ENCODE assay signal across 9 mouse cellular contexts in the genomic region with DNA sequence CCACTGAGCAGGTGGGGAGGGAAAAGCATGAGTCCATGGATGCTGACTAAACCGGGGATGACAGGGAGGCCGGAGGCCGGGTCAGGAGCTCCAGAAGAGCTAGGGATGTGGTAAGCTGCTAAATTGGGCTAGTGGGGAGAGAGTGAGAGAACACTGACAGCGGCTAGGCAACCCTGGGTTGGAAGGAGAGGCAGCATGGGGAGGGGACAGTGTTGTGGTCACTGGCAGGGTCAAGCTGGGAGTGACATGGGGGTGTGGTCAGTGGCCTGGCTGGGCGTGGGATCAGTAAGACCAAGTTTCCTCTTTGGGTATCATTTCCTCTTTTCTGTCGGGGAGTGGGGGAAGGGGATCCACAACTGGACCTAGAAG. TPM values are rescaled to one million over a fixed set of nuclear protein-coding genes. Genes with fewer than 3 reads are reported as not detected.
DNase-seq lines count a peak whose midpoint lies in the region; ATAC-seq and TF ChIP-seq lines count a peak whose summit lies in the region.
"Had no signal": no experiment of that assay in that cellular context is flagged by ENCODE, and none has a peak within 500 bp of the region (broad histone marks: within the 10 kb centered on the region; RNA-seq: fewer than 3 reads in every experiment).

No protein-coding gene starts in this region.

- TF ChIP-seq CTCF in kidney, postnatal 0 days (IDR thresholded peaks at IDR 0.05; ENCODE audit: low read depth) = no peak

- H3K36me3 ChIP-seq in forebrain, embryonic 10.5 days (replicated peaks) = peaks cover 53% of the 10 kb centered on the region
- peaks cover 13% of the 10 kb centered on the region for H3K36me3 ChIP-seq in forebrain, embryonic 16.5 days (ENCODE audit: control insufficient read depth, insufficient read depth)
- peaks cover 42% of the 10 kb centered on the region for H3K36me3 ChIP-seq in heart, embryonic 14.5 days (ENCODE audit: control insufficient read depth, insufficient read depth, low read length)
- peaks cover 20% of the 10 kb centered on the region for H3K36me3 ChIP-seq in kidney, postnatal 0 days (ENCODE audit: insufficient read depth, low read length)
- peaks cover 27% of the 10 kb centered on the region for H3K36me3 ChIP-seq in stomach, embryonic 14.5 days (ENCODE audit: control insufficient read depth, insufficient read depth, low read length)

- no peak for DNase-seq in forebrain, embryonic 10.5 days (ENCODE audit: extremely low spot score, low spot score)
- DNase-seq in kidney, postnatal 0 days (ENCODE audit: low spot score) = peak; percentile 72
- peak; percentile 90 for DNase-seq in lung, postnatal 36 days
- no peak for DNase-seq in left cerebral cortex, adult 18-20 months (ENCODE audit: low spot score in 2 of 2)

- H3K9me3 ChIP-seq in forebrain, embryonic 10.5 days = no peaks in the 10 kb centered on the region
- H3K9me3 ChIP-seq in forebrain, embryonic 16.5 days (ENCODE audit: control insufficient read depth, low read length) = no peaks in the 10 kb centered on the region
- no peaks in the 10 kb centered on the region for H3K9me3 ChIP-seq in heart, embryonic 14.5 days (ENCODE audit: control insufficient read depth, low read length)
- H3K9me3 ChIP-seq in kidney, postnatal 0 days (replicated peaks; ENCODE audit: low read length) = no peaks in the 10 kb centered on the region
- H3K9me3 ChIP-seq in stomach, embryonic 14.5 days (ENCODE audit: control insufficient read depth, low read depth, low read length) = no peaks in the 10 kb centered on the region

- no peak for ATAC-seq in forebrain, embryonic 16.5 days
- peak; percentile 10; the same call in 1 of the 2 replicates for ATAC-seq in common myeloid progenitor, adult 5-6 weeks (replicated peaks; ENCODE audit: low read depth, poor library complexity, severe bottlenecking)
- ATAC-seq in heart, embryonic 14.5 days (ENCODE audit: insufficient number of reproducible peaks, insufficient read depth, low FRiP score, low read depth) = no peak
- ATAC-seq in kidney, postnatal 0 days (replicated peaks; ENCODE audit: low FRiP score, low read depth) = no peak
- no peak for ATAC-seq in stomach, embryonic 14.5 days (ENCODE audit: insufficient number of reproducible peaks, insufficient read depth, low FRiP score, low read depth)

- H3K4me2 ChIP-seq in forebrain, embryonic 16.5 days (ENCODE audit: low read length) = no peak overlapping the region
- H3K4me2 ChIP-seq in heart, embryonic 14.5 days (ENCODE audit: low read length) = peak overlapping the region; percentile 88
- peak overlapping the region; percentile 79 for H3K4me2 ChIP-seq in kidney, postnatal 0 days (ENCODE audit: low read length)
- peak overlapping the region; percentile 82 for H3K4me2 ChIP-seq in stomach, embryonic 14.5 days (replicated peaks; ENCODE audit: low read depth, low read length)

- peaks cover 65% of the 10 kb centered on the region for H3K4me1 ChIP-seq in forebrain, embryonic 10.5 days
- peaks cover 39% of the 10 kb centered on the region for H3K4me1 ChIP-seq in forebrain, embryonic 16.5 days (replicated peaks; ENCODE audit: control insufficient read depth, insufficient read depth, low read length)
- peaks cover 39 to 58% of the 10 kb centered on the region in 2 experiments for H3K4me1 ChIP-seq in heart, embryonic 14.5 days (ENCODE audit: control insufficient read depth in 2 of 2, insufficient read depth in 2 of 2, low read length in 2 of 2)
- peaks cover 49% of the 10 kb centered on the region for H3K4me1 ChIP-seq in kidney, postnatal 0 days (replicated peaks; ENCODE audit: insufficient read depth, low read length)
- H3K4me1 ChIP-seq in stomach, embryonic 14.5 days (ENCODE audit: control insufficient read depth, insufficient read depth, low read length) = peaks cover 48% of the 10 kb centered on the region

- H3K9ac ChIP-seq in forebrain, embryonic 16.5 days (replicated peaks; ENCODE audit: low read depth, low read length) = no peak overlapping the region
- H3K9ac ChIP-seq in heart, embryonic 14.5 days (ENCODE audit: low read length) = peak overlapping the region; percentile 99
- H3K9ac ChIP-seq in kidney, postnatal 0 days (ENCODE audit: low read depth, low read length) = peak overlapping the region; percentile 92
- H3K9ac ChIP-seq in stomach, embryonic 14.5 days (replicated peaks; ENCODE audit: low read depth, low read length) = peak overlapping the region; percentile 11; the same call in 1 of the 2 replicates

- H3K4me3 ChIP-seq in forebrain, embryonic 10.5 days = peak overlapping the region; percentile 96
- H3K4me3 ChIP-seq in forebrain, embryonic 16.5 days (replicated peaks; ENCODE audit: low read length) = no peak overlapping the region
- peak overlapping the region; percentile 41 to 93 for H3K4me3 ChIP-seq in heart, embryonic 14.5 days (ENCODE audit: control insufficient read depth in 1 of 2, insufficient read depth in 1 of 2, low read depth in 1 of 2, low read length in 2 of 2)
- H3K4me3 ChIP-seq in kidney, postnatal 0 days (replicated peaks; ENCODE audit: low read depth, low read length) = peak overlapping the region; percentile 65; the same call in 1 of the 2 replicates
- peak overlapping the region; percentile 82 for H3K4me3 ChIP-seq in stomach, embryonic 14.5 days (ENCODE audit: low read depth, low read length)

- 58% methylated on average over 6 of the region's 6 CpGs for WGBS in forebrain, embryonic 10.5 days
- 67% methylated on average over 5 of the region's 6 CpGs for whole genome bisulfite sequencing in forebrain, embryonic 16.5 days
- 4% methylated on average over 6 of the region's 6 CpGs for WGBS in heart, embryonic 14.5 days
- WGBS in kidney, postnatal 0 days = 18% methylated on average over 6 of the region's 6 CpGs
- 36% methylated on average over 6 of the region's 6 CpGs for WGBS in stomach, embryonic 14.5 days

- 0 out of 2 replicates have a peak overlapping the region, but pooled peaks have one; percentile 3 for H3K27ac ChIP-seq in forebrain, embryonic 10.5 days
- no peak overlapping the region for H3K27ac ChIP-seq in forebrain, embryonic 16.5 days (ENCODE audit: low read length)
- peak overlapping the region; percentile 79 to 100 for H3K27ac ChIP-seq in heart, embryonic 14.5 days (replicated peaks in 1 of 2; ENCODE audit: control insufficient read depth in 1 of 2, insufficient read depth in 1 of 2, low read depth in 2 of 2, low read length in 2 of 2)
- peak overlapping the region; percentile 99; the same call in 1 of the 2 replicates for H3K27ac ChIP-seq in kidney, postnatal 0 days
- H3K27ac ChIP-seq in stomach, embryonic 14.5 days (ENCODE audit: low read length) = peak overlapping the region; percentile 11; the same call in 1 of the 2 replicates

- H3K27me3 ChIP-seq in forebrain, embryonic 10.5 days (ENCODE audit: poor library complexity, severe bottlenecking) = no peaks in the 10 kb centered on the region
- H3K27me3 ChIP-seq in forebrain, embryonic 16.5 days (replicated peaks; ENCODE audit: control insufficient read depth, insufficient read depth, low read length) = no peaks in the 10 kb centered on the region
- H3K27me3 ChIP-seq in heart, embryonic 14.5 days (ENCODE audit: control insufficient read depth, insufficient read depth, low read length) = no peaks in the 10 kb centered on the region
- no peaks in the 10 kb centered on the region for H3K27me3 ChIP-seq in kidney, postnatal 0 days (ENCODE audit: insufficient read depth, low read length)
- H3K27me3 ChIP-seq in stomach, embryonic 14.5 days (ENCODE audit: control insufficient read depth, insufficient read depth, low read length) = no peaks in the 10 kb centered on the region

RNA-seq across cellular contexts. Expression of a gene that starts 1.9 kb away (rescaled TPM):
- 32.5 and 34.4 TPM in 2 replicates for polyA plus RNA-seq in forebrain, embryonic 10.5 days (2016; fragmentation: Nextera tagmentation; extraction: Ambion mirVana)
- polyA plus RNA-seq in forebrain, embryonic 16.5 days (2015; fragmentation: Nextera tagmentation; extraction: Ambion mirVana) = 83.5 and 91.1 TPM in 2 replicates
- total RNA-seq in common myeloid progenitor, adult 5-6 weeks (2017) = 20.5 and 22.7 TPM in 2 replicates
- 57.3 and 62.3 TPM in 2 replicates for polyA plus RNA-seq in heart, embryonic 14.5 days (2014; fragmentation: Nextera tagmentation; extraction: Ambion mirVana)
- polyA plus RNA-seq in kidney, postnatal 0 days (2015; fragmentation: Nextera tagmentation; extraction: Ambion mirVana) = 74.1 and 76.5 TPM in 2 replicates
- 56.2 and 69.8 TPM in 2 replicates for polyA plus RNA-seq in stomach, embryonic 14.5 days (2014; fragmentation: Nextera tagmentation; extraction: Ambion mirVana)
- total RNA-seq in left cerebral cortex, adult 18-20 months (2021) = 10 to 100 TPM; 78.1 to 80.9 TPM

RNA-seq across cellular contexts. Expression of a gene that starts 2.3 kb away (rescaled TPM):
- polyA plus RNA-seq in forebrain, embryonic 10.5 days (2016; fragmentation: Nextera tagmentation; extraction: Ambion mirVana) = 42.5 and 43.0 TPM in 2 replicates
- 49.5 and 54.6 TPM in 2 replicates for polyA plus RNA-seq in forebrain, embryonic 16.5 days (2015; fragmentation: Nextera tagmentation; extraction: Ambion mirVana)
- total RNA-seq in common myeloid progenitor, adult 5-6 weeks (2017) = 262 and 295 TPM in 2 replicates
- 77.5 and 90.9 TPM in 2 replicates for polyA plus RNA-seq in heart, embryonic 14.5 days (2014; fragmentation: Nextera tagmentation; extraction: Ambion mirVana)
- 64.9 and 65.8 TPM in 2 replicates for polyA plus RNA-seq in kidney, postnatal 0 days (2015; fragmentation: Nextera tagmentation; extraction: Ambion mirVana)
- 83.7 and 98.5 TPM in 2 replicates for polyA plus RNA-seq in stomach, embryonic 14.5 days (2014; fragmentation: Nextera tagmentation; extraction: Ambion mirVana)
- total RNA-seq in left cerebral cortex, adult 18-20 months (2021) = 10 to 100 TPM; 51.7 to 51.8 TPM

RNA-seq across cellular contexts. Expression of a gene that starts 18.3 kb away (rescaled TPM):
- polyA plus RNA-seq in forebrain, embryonic 10.5 days (2016; fragmentation: Nextera tagmentation; extraction: Ambion mirVana) = 15.3 and 24.2 TPM in 2 replicates
- 27.0 and 30.5 TPM in 2 replicates for polyA plus RNA-seq in forebrain, embryonic 16.5 days (2015; fragmentation: Nextera tagmentation; extraction: Ambion mirVana)
- 14.4 and 35.2 TPM in 2 replicates for total RNA-seq in common myeloid progenitor, adult 5-6 weeks (2017)
- polyA plus RNA-seq in heart, embryonic 14.5 days (2014; fragmentation: Nextera tagmentation; extraction: Ambion mirVana) = 18.3 and 24.9 TPM in 2 replicates
- 15.9 and 17.8 TPM in 2 replicates for polyA plus RNA-seq in kidney, postnatal 0 days (2015; fragmentation: Nextera tagmentation; extraction: Ambion mirVana)
- polyA plus RNA-seq in stomach, embryonic 14.5 days (2014; fragmentation: Nextera tagmentation; extraction: Ambion mirVana) = 41.0 and 44.5 TPM in 2 replicates
- 10 to 100 TPM; 44.8 to 50.1 TPM for total RNA-seq in left cerebral cortex, adult 18-20 months (2021)

RNA-seq across cellular contexts. Expression of a gene that starts 18.4 kb away (rescaled TPM):
- polyA plus RNA-seq in forebrain, embryonic 10.5 days (2016; fragmentation: Nextera tagmentation; extraction: Ambion mirVana) = 24.3 and 26.4 TPM in 2 replicates
- 62.3 and 64.6 TPM in 2 replicates for polyA plus RNA-seq in forebrain, embryonic 16.5 days (2015; fragmentation: Nextera tagmentation; extraction: Ambion mirVana)
- 10.2 and 11.8 TPM in 2 replicates for total RNA-seq in common myeloid progenitor, adult 5-6 weeks (2017)
- 16.5 and 16.7 TPM in 2 replicates for polyA plus RNA-seq in heart, embryonic 14.5 days (2014; fragmentation: Nextera tagmentation; extraction: Ambion mirVana)
- 14.2 and 15.9 TPM in 2 replicates for polyA plus RNA-seq in kidney, postnatal 0 days (2015; fragmentation: Nextera tagmentation; extraction: Ambion mirVana)
- polyA plus RNA-seq in stomach, embryonic 14.5 days (2014; fragmentation: Nextera tagmentation; extraction: Ambion mirVana) = 13.8 and 14.4 TPM in 2 replicates
- 10 to 100 TPM; 62.1 to 64.2 TPM for total RNA-seq in left cerebral cortex, adult 18-20 months (2021)

RNA-seq across cellular contexts. Expression of a gene that starts 24.1 kb away (rescaled TPM):
- polyA plus RNA-seq in forebrain, embryonic 10.5 days (2016; fragmentation: Nextera tagmentation; extraction: Ambion mirVana) = 0.97 TPM in 1 of 2 replicates, not detected in the other
- polyA plus RNA-seq in forebrain, embryonic 16.5 days (2015; fragmentation: Nextera tagmentation; extraction: Ambion mirVana) = 1.5 and 1.7 TPM in 2 replicates
- total RNA-seq in common myeloid progenitor, adult 5-6 weeks (2017) = not detected in 2 replicates
- 0.36 TPM in 1 of 2 replicates, not detected in the other for polyA plus RNA-seq in heart, embryonic 14.5 days (2014; fragmentation: Nextera tagmentation; extraction: Ambion mirVana)
- 2.0 and 2.5 TPM in 2 replicates for polyA plus RNA-seq in kidney, postnatal 0 days (2015; fragmentation: Nextera tagmentation; extraction: Ambion mirVana)
- polyA plus RNA-seq in stomach, embryonic 14.5 days (2014; fragmentation: Nextera tagmentation; extraction: Ambion mirVana) = 0.91 and 1.0 TPM in 2 replicates
- not detected for total RNA-seq in left cerebral cortex, adult 18-20 months (2021)
- polyA plus RNA-seq: large intestine, adult 2 months had no signal

Comparison
In these comparisons a context has a peak if more than half of its experiments do, and no peak if none do; other contexts are left out.
1. DNase-seq: peak in kidney, postnatal 0 days (single experiment) and lung, postnatal 36 days (single experiment); none in forebrain, embryonic 10.5 days (single experiment) and left cerebral cortex, adult 18-20 months (0 of 2).